Mouse (Mus musculus) spleen, adult 12 weeks (tissue): ENCODE measurements around the gene Tbc1d22a.
A peak's percentile ranks its signal among the peaks of the same experiment; 100 is the strongest.
"Not testable (repeated sequence)": the region's sequence is repeated elsewhere in the genome, so short reads cannot be mapped to it uniquely, and the experiment has no call there.

ENCODE experiments used
- DNase-seq: peaks from one replicate; pipeline ENCODE4 v3.0.0; 2022; ENCODE audit warnings: low spot score

Tbc1d22a gene

GRCm38 (mm10) chr15:86213753-86214548 lies at the start of gene Tbc1d22a:
Tbc1d22a (plus strand) TSS chr15:86214459.
- peak; percentile 87 for DNase-seq

GRCm38 (mm10) chr15:86164718-86165345 lies 49.4 kb upstream of the Tbc1d22a start:
- no peak for DNase-seq

- DNase-seq = no peak
Observed at GRCm38 (mm10) chr15:86165811-86166590, 48.3 kb upstream of the Tbc1d22a start.

- no peak for DNase-seq
Observed at GRCm38 (mm10) chr15:86167032-86167655, 47.1 kb upstream of the Tbc1d22a start.

- no peak for DNase-seq
Observed at GRCm38 (mm10) chr15:86167787-86168504, 46.3 kb upstream of the Tbc1d22a start.

- DNase-seq = no peak
Observed at GRCm38 (mm10) chr15:86168505-86168867, 45.8 kb upstream of the Tbc1d22a start.

- DNase-seq = no peak
Observed at GRCm38 (mm10) chr15:86168941-86169816, 45.1 kb upstream of the Tbc1d22a start.

GRCm38 (mm10) chr15:86169817-86170110 lies 44.5 kb upstream of the Tbc1d22a start:
- DNase-seq = no peak

GRCm38 (mm10) chr15:86171316-86171715 lies 42.9 kb upstream of the Tbc1d22a start:
- no peak for DNase-seq

GRCm38 (mm10) chr15:86172124-86172523 lies 42.1 kb upstream of the Tbc1d22a start:
- no peak for DNase-seq

- DNase-seq = no peak
Observed at GRCm38 (mm10) chr15:86172526-86172925, 41.7 kb upstream of the Tbc1d22a start.

GRCm38 (mm10) chr15:86173136-86173985 lies 40.9 kb upstream of the Tbc1d22a start:
- DNase-seq = peak; percentile 31

GRCm38 (mm10) chr15:86175253-86176050 lies 38.8 kb upstream of the Tbc1d22a start:
- no peak for DNase-seq

GRCm38 (mm10) chr15:86176166-86176565 lies 38.1 kb upstream of the Tbc1d22a start:
- DNase-seq = no peak

- no peak for DNase-seq
Observed at GRCm38 (mm10) chr15:86176771-86177702, 37.2 kb upstream of the Tbc1d22a start.

- not testable (repeated sequence) for DNase-seq
Observed at GRCm38 (mm10) chr15:86177703-86178251, 36.5 kb upstream of the Tbc1d22a start.

- no peak for DNase-seq
Observed at GRCm38 (mm10) chr15:86178594-86178993, 35.7 kb upstream of the Tbc1d22a start.

GRCm38 (mm10) chr15:86180427-86180826 lies 33.8 kb upstream of the Tbc1d22a start:
- DNase-seq = no peak
